Mouse (Mus musculus) CD4-positive, CD25-positive, alpha-beta regulatory T cell, adult 4 months (primary cell): ENCODE results near the gene Ndst4. TPM values are rescaled to one million over a fixed set of nuclear protein-coding genes. Genes with fewer than 3 reads are reported as not detected.

Source experiments
- ATAC-seq: one replicate; pipeline ENCODE4 v1.8.0; 2017
- polyA plus RNA-seq, 2 experiments: library from polyadenylated mRNA; unstranded; fragments of 100-300 nt; shearing (Covaris generic); gene quantifications; one replicate each; pipeline ENCODE4 v1.2.1; 2017

Gene Ndst4
- not detected for polyA plus RNA-seq

GRCm38 (mm10) chr3:125403601-125404396 lies at the start of gene Ndst4:
Ndst4 (plus strand) TSS chr3:125404076.
- no peak for ATAC-seq

DNA sequence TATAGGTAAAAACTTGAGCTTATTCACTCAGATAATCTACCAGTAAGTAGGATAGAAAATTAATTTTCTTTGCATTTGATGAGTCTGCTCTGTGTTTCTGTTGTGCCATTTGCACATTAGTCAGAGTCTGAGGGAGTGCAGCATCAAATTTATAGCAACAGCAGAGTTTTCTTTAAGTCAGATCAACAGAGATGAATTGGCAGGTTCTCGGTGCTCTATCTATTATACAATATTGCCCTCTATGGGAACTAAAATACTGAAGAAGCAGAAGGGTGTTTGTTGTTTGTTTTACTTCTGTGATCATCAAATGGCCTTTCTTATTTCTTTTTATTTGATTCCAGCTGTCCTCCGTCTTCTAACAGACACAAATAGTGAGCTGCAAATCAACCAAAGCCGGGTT lies 6.4 kb upstream of the Ndst4 start:
- no peak for ATAC-seq

DNA sequence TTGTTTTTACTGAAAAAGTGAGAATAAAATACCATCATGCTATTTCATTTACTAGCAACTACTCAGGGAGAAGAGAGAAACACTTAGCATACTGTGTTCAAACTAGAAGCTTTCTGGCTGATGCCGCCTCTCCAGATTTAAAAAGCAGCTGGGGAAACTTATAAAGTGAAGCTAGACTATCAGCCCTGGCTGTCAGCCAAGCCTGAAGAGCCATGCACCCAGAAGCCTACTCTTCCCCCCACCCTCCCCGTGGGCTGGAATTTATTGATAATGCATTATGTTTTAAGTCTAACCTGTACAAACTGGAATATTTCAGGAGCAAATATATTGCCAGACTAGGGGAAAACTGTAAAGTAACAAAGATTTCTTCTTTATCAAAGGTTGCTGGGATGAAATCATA lies 2.6 kb downstream of the Ndst4 start:
- no peak for ATAC-seq

DNA sequence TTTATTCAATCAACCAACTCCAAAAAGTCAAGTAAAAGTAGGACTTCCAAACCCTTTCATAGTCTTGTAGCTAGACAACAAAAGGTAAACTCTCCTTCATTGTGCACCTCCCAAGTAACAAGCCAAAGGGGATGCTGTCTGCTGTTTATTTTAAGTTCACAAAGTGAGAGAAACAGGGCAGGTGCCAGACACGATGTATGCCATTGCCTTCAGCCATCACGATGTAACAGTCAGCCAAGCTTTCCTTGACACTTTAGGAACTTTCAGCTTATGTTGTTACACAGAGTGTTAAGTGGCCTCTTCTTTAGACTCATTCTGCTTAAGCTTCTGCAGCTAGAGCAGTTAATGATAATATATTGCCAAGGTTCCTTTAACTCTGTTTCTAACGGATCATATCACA lies 3.1 kb downstream of the Ndst4 start:
- no peak for ATAC-seq

DNA sequence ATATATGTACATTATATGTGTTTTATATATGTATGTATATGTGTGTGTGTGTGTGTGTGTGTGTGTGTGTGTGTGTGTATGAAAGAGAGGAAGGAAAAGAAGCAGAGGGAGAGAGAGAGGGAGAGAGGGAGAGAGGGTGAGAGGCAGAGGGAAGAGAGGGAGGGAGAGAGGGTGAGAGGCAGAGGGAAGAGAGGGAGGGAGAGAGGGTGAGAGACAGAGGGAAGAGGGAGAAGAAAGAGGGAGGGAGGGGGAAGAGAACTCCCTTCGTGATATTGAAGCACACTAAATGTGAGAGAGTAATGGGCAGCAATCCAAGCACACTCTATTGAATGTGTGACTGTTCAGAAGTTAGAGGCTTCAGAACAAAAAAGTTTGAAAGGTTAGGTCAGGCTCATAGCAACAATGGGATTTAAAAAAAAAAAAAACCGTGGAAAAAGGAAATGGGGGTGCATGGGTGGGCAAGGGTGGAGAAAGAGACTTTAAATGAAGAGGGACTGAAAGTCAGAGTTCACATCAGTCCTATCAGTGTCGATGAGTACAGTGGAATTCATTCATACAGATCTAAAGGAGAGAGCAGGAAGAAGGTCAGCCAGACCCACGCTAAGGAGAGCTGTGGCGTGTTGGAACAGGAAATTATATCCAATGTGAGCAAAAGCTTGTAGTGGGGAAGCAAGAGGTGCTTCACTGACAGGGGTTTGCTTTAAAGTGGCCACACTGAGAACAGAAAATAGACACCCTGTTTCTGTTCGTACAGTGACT lies 63.2 kb downstream of the Ndst4 start:
- ATAC-seq = no peak

- ATAC-seq = no peak
Observed at GRCm38 (mm10) chr3:125510102-125510501, 106.2 kb downstream of the Ndst4 start.

DNA sequence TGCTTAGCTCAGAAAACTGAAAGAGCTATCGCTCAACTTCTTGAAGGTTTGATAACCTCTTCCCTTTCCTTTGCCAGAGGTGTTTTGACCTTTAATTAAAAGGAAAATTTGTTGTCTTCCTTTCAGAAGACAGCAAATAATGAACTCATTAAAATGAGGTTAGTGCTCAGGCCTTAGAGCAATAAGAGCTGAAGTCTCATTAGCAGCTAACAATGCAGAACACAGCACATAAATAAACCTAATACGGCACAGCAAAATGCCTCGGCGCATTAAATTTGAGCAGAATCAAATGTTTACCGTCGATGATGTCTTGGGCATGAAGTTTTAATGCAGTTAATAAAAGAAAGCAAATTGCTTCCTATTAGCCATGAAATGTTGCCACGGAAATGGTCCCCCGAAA lies 129.5 kb downstream of the Ndst4 start:
- ATAC-seq = no peak

DNA sequence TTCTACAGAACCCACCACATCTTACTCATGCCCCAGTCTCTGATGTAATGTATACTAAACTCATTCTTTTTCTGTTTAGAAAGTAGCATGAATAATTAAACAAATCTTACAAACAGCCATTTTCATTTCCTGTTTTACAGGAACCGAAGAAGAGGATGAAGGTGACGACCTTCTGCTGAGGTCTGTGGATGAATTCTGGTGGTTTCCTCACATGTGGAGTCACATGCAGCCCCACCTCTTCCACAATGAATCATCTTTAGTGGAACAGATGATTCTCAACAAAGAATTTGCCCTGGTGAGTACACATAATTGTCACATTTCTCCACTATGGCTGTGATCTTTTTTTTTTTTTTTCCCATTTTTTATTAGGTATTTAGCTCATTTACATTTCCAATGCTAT lies 166.7 kb downstream of the Ndst4 start:
- no peak for ATAC-seq

DNA sequence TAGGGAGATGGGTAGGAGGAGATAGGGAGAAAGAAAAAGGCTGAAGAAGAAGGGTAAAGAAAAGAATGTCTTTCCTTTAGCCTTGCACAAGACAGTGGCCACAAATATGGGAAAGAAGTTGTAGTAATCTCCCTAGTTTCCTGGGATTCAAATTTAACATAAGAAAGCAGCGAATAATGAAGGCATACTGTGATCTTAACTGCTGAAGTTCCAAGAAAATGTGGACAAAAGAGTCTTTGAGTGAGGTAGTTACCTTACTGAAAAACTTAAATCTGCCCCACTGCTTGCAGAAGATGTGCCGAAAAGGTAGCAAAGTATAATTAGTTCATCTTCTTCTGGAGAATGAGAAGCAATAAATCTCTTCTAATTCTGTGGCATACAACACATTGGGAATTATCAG lies 228.4 kb downstream of the Ndst4 start:
- ATAC-seq = no peak

DNA sequence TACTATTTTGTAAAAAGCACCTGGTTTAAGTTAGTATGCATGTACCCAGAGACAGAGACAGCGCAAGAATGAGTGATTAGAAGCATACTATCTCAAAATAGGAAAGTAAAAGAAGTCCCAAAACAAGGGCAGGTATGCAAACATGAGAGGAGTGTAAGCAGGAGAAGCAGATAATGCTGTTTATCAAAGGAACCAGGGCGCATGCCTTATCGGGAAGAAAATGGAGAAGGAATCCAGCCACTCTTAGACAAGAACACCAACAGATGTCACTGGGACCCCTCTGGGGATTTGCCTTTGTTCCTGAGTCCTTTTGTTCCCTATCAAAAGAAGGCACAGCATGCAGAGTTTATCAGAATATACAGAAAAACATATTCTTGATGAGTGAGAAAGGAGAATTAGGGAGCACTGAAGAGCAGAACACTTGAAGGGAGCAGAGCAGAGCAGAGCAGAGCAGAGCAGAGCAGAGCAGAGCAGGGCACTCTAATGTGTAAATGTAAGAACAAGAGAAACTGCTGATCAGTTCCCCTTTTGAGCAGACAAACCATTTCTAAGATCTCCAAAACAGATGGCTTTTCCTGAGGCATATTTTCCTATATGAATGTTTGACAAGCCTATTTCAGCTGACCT lies 251.2 kb downstream of the Ndst4 start:
- ATAC-seq = no peak

GRCm38 (mm10) chr3:125660114-125660717 lies 256.3 kb downstream of the Ndst4 start:
- no peak for ATAC-seq

DNA sequence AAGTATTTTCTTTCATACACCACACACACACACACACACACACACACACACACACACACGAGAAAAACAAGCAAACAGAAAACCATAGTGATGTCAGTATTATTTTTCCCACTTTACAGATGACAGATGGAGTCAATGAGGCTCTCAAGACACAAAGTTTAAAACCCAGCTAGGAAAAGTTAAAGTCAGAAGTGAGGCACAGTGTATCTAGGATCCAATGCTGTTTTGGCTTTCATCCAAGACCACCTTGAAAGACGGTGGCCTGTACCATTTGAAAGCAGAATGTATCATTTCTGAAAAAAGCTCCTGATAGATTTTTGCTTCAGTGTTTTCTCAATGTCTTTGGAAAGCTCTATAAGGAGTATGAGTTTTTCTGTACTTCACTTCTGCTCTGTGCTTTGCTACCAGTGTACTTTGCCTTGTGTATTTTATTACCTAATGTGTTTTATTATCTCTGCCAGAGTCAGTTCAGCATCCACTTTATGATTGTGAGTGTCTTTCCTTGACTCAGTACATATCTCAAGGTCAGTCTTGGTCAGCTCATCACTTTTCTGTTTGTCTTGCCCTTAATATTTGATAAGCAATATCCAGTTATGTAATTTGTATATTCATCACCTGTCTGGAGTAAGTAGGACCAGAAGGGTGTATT lies 257.1 kb downstream of the Ndst4 start:
- no peak for ATAC-seq

GRCm38 (mm10) chr3:125673997-125674794 lies 270.3 kb downstream of the Ndst4 start:
- ATAC-seq = no peak

DNA sequence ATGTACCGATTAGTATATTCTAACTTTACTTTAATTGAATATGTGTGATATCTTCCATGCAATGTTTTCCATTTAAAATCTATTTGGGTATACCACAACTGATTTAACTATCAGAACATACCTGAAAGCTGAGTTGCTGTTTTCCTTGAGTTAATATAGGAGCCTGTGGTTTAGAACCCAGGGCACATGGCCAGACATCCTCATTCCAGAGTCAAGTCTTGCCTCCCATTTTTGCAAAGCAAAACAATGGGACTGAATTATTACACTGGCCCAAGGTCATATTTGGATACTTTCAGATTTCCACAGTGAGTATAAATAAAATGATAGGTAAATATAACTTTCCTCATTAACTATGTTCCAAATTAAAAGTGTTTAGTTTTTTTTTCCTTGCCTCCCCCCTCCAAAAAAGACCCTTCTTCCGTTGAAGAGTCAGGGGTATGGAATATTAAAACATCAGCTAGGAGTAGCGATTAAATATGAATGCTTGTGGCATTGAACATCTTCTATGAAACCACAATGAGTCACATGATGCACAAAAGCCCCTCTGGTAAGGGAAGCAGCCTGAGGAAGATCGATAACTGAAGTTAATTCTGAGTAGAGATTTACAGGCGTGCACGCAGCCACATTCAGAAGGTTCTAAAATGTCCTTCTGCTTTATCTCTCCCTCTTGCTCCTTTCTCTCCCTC lies 271.5 kb downstream of the Ndst4 start:
- no peak for ATAC-seq

DNA sequence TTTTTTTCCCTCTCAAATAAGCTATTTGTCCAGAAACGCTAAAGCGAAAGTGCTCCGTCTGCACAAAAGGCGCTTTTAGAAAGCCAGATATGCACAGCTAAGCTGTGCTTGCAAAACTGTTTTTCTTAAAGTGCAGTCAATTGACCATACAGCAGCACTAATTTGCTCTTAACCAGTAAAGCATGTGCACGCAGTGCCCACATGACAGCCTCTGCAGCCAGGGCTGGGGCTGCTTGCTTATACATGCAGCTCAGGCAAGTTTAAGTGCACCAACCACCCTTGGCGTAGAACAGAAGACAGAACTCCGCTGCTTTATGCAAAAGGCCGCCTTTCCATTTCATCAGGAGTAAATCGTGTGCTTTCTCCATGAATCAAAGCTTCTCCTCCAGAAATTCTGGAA lies 275.0 kb downstream of the Ndst4 start:
- ATAC-seq = no peak

DNA sequence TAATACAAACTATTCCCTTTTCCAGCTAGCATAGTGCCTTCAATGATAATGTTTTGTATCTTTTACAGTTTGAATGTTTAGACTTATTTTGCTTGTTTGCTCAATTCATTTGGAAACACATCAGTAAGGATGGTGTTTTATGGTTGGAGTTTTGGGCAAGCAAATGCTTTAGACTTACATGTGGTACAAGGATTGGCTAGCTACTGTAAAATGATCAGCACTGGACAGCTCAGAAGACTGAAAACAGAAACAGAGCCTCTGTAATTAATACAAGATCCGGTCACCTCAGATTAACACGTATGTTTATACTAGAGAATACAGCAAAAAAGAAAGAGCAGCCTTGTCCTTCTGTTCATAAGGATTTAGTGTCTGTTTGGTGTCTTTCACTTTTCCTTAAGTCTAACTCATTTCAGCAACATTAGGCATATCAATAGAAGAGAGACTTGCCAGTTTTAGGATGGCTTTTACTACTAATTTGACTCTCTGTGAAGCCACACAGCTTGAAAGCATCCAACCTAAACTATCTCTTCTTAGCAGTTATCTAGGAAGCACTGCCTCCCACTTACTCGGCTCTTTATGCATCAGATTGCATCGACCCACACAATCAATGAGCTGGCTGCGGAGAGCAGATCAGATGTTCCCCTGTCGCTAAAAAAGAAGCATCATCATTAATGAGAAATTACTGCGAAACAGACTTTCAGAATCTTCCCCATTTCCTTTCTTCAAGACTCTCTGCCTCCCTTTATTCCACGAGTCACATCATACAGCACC lies 279.8 kb downstream of the Ndst4 start:
- no peak for ATAC-seq

DNA sequence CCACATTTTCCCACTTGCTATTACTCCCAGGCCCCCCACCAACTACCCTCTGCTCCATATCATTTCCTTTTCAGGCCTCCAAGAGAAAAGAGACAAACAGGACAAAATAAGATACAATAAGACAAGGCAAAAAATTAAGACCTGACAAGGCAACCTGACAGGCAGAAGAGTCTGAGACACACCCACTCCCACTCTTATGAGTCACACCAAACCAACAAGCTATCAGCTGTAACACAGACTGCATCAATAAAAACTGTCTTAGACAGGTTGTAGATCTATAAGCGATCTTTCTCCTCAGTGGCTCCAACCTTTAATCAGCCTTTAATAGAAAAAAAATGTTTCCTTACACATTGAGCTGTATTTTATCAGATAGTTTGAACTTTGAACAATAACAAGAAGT lies 280.7 kb downstream of the Ndst4 start:
- ATAC-seq = no peak

GRCm38 (mm10) chr3:125687601-125688000 lies 283.7 kb downstream of the Ndst4 start:
- ATAC-seq = no peak

GRCm38 (mm10) chr3:125690948-125691347 lies 287.1 kb downstream of the Ndst4 start:
- no peak for ATAC-seq

- ATAC-seq = no peak
Observed at GRCm38 (mm10) chr3:125722953-125723352, 319.1 kb downstream of the Ndst4 start.
